In the genomic region with DNA sequence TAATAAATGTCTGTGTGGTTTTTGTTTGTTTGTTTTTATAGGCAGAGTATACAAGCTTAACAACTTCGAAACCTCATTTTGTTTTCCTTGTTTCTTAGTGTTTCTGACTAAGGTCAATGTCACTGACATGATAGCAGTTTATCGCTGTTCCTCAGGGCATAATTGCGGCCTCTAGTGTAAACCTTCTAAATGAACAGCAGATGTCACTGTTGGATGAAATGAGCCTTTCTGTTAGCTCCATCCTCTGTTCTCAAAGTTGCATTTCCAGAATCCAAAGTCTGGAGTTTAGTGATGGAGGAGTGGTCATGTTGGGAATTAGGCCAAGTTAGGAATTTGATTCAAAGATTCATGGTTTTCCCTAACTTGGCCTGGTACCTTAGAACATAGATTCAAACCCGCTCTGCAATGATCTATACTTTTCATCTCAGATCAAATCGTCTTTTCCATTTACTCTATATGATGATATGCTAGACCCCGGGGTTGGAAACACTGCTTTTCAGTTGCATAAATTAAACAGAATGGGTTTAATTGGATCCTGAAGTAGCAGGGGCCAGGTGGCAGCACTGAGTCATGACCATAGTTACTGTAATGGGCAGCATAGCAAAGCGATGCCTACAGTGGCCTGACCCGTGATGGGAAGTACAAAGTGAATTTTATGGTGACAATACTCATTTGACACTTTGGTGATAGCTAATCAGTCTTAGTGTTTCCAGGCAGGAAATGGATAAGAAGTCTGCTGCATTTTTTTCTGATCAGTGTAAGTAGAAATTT, we compare ENCODE assay signal across 8 mouse cellular contexts.
A peak's percentile ranks its signal among the peaks of the same experiment; 100 is the strongest.
DNase-seq lines count a peak whose midpoint lies in the region; ATAC-seq and TF ChIP-seq lines count a peak whose summit lies in the region.

No protein-coding gene starts in this region.

- no peaks in the 10 kb centered on the region for H3K4me1 ChIP-seq in heart, postnatal 0 days (ENCODE audit: control insufficient read depth, insufficient read depth)
- H3K4me1 ChIP-seq in neural tube, embryonic 12.5 days: no peaks in the 10 kb centered on the region
- H3K4me1 ChIP-seq in hindbrain, embryonic 16.5 days (ENCODE audit: control insufficient read depth, insufficient read depth, low read depth, low read length): no peaks in the 10 kb centered on the region

- TF ChIP-seq EP300 in heart, postnatal 0 days (IDR thresholded peaks at IDR 0.05; ENCODE audit: low read depth): no peak

- H3K4me2 ChIP-seq in heart, postnatal 0 days (ENCODE audit: low read depth, low read length): no peak overlapping the region
- H3K4me2 ChIP-seq in neural tube, embryonic 12.5 days (replicated peaks): no peak overlapping the region
- H3K4me2 ChIP-seq in hindbrain, embryonic 16.5 days (ENCODE audit: low read length): no peak overlapping the region

- no peak for ATAC-seq in heart, postnatal 0 days (ENCODE audit: insufficient read depth, low read depth)
- peak; percentile 56; the same call in 1 of the 2 replicates for ATAC-seq in neural tube, embryonic 12.5 days (ENCODE audit: low FRiP score, low read depth)
- ATAC-seq in hindbrain, embryonic 16.5 days: 0 out of 2 replicates have a peak, but pooled peaks have one; percentile 68

- peak; percentile 34 for DNase-seq in heart, postnatal 0 days (ENCODE audit: low spot score)
- DNase-seq in heart, postnatal 4 days: no peak
- DNase-seq in neural tube, embryonic 10.5 days (ENCODE audit: extremely low spot score, low spot score): no peak
- DNase-seq in testis, postnatal 14 days (ENCODE audit: low spot score): no peak
- no peak for DNase-seq in thymus, postnatal 0 days (ENCODE audit: low spot score)
- DNase-seq in MN1 (ENCODE audit: low spot score): no peak

- H3K9ac ChIP-seq in heart, postnatal 0 days (replicated peaks; ENCODE audit: low read depth, low read length): no peak overlapping the region
- no peak overlapping the region for H3K9ac ChIP-seq in neural tube, embryonic 12.5 days
- H3K9ac ChIP-seq in hindbrain, embryonic 16.5 days (ENCODE audit: low read depth, low read length): no peak overlapping the region

- peak; percentile 63 for TF ChIP-seq CTCF in heart, postnatal 0 days (IDR thresholded peaks at IDR 0.05; ENCODE audit: low read depth)

- H3K9me3 ChIP-seq in heart, postnatal 0 days (replicated peaks; ENCODE audit: control insufficient read depth, low read length): no peaks in the 10 kb centered on the region
- no peaks in the 10 kb centered on the region for H3K9me3 ChIP-seq in neural tube, embryonic 12.5 days
- no peaks in the 10 kb centered on the region for H3K9me3 ChIP-seq in hindbrain, embryonic 16.5 days (ENCODE audit: control insufficient read depth, low read length)

- H3K36me3 ChIP-seq in heart, postnatal 0 days (replicated peaks; ENCODE audit: control insufficient read depth, insufficient read depth, low read length): no peaks in the 10 kb centered on the region
- H3K36me3 ChIP-seq in neural tube, embryonic 12.5 days: no peaks in the 10 kb centered on the region
- H3K36me3 ChIP-seq in hindbrain, embryonic 16.5 days (ENCODE audit: control insufficient read depth, insufficient read depth, low read length): no peaks in the 10 kb centered on the region

- 48% methylated on average over 8 of the region's 8 CpGs for WGBS in heart, postnatal 0 days
- WGBS in neural tube, embryonic 12.5 days: 71% methylated on average over 8 of the region's 8 CpGs
- WGBS in hindbrain, embryonic 16.5 days: 74% methylated on average over 8 of the region's 8 CpGs

- no peak overlapping the region for H3K4me3 ChIP-seq in heart, postnatal 0 days (ENCODE audit: low read depth, low read length)
- no peak overlapping the region for H3K4me3 ChIP-seq in neural tube, embryonic 12.5 days
- H3K4me3 ChIP-seq in hindbrain, embryonic 16.5 days (ENCODE audit: low read length): no peak overlapping the region

- no peak overlapping the region for H3K27ac ChIP-seq in heart, postnatal 0 days (ENCODE audit: low read depth)
- H3K27ac ChIP-seq in neural tube, embryonic 12.5 days: no peak overlapping the region
- no peak overlapping the region for H3K27ac ChIP-seq in hindbrain, embryonic 16.5 days (ENCODE audit: low read depth, low read length)

- H3K27me3 ChIP-seq in heart, postnatal 0 days (ENCODE audit: control insufficient read depth, insufficient read depth, low read length): no peaks in the 10 kb centered on the region
- no peaks in the 10 kb centered on the region for H3K27me3 ChIP-seq in neural tube, embryonic 12.5 days (replicated peaks)
- H3K27me3 ChIP-seq in hindbrain, embryonic 16.5 days (replicated peaks; ENCODE audit: control insufficient read depth, insufficient read depth, low read length): no peaks in the 10 kb centered on the region
